Mouse (Mus musculus): ENCODE data around the gene Cyp2r1.
A peak's percentile ranks its signal among the peaks of the same experiment; 100 is the strongest.
"Not testable (repeated sequence)": the region's sequence is repeated elsewhere in the genome, so short reads cannot be mapped to it uniquely, and the experiment has no call there.

Gene Cyp2r1

GRCm38 (mm10) chr7:114562531-114563241 is at the start of gene Cyp2r1:
Gene Cyp2r1, minus strand, starts transcription at chr7:114562972.
- DNase-seq (ENCODE audit: low spot score), result peak; percentile 75

- DNase-seq (ENCODE audit: low spot score), result not testable (repeated sequence)
Measured at GRCm38 (mm10) chr7:114594391-114594790, 31.6 kb upstream of the Cyp2r1 start.

- DNase-seq (ENCODE audit: low spot score), result no peak
Measured at GRCm38 (mm10) chr7:114582441-114582840, 19.7 kb upstream of the Cyp2r1 start.

GRCm38 (mm10) chr7:114581200-114581599 is 18.4 kb upstream of the Cyp2r1 start:
- no peak for DNase-seq (ENCODE audit: low spot score)

- DNase-seq (ENCODE audit: low spot score), result peak; percentile 45
Measured at GRCm38 (mm10) chr7:114580426-114580825, 17.7 kb upstream of the Cyp2r1 start.

GRCm38 (mm10) chr7:114577665-114578064 is 14.9 kb upstream of the Cyp2r1 start:
- DNase-seq (ENCODE audit: low spot score), result no peak

- no peak for DNase-seq (ENCODE audit: low spot score)
Measured at GRCm38 (mm10) chr7:114576931-114577330, 14.2 kb upstream of the Cyp2r1 start.

GRCm38 (mm10) chr7:114573866-114574265 is 11.1 kb upstream of the Cyp2r1 start:
- DNase-seq (ENCODE audit: low spot score), result not testable (repeated sequence)

- no peak for DNase-seq (ENCODE audit: low spot score)
Measured at GRCm38 (mm10) chr7:114536179-114536578, 26.6 kb downstream of the Cyp2r1 start.

- no peak for DNase-seq (ENCODE audit: low spot score)
Measured at GRCm38 (mm10) chr7:114526245-114526644, 36.5 kb downstream of the Cyp2r1 start.

GRCm38 (mm10) chr7:114520122-114520521 is 42.6 kb downstream of the Cyp2r1 start:
- DNase-seq (ENCODE audit: low spot score), result no peak

GRCm38 (mm10) chr7:114508879-114509278 is 53.9 kb downstream of the Cyp2r1 start:
- DNase-seq (ENCODE audit: low spot score), result no peak
